Mouse (Mus musculus): ENCODE results near the gene Abcb5. TPM values are rescaled to one million over a fixed set of nuclear protein-coding genes. Genes with fewer than 3 reads are reported as not detected.

The Abcb5 gene
- polyA plus RNA-seq, 1 experiment from 2014 or later, result not detected

DNA sequence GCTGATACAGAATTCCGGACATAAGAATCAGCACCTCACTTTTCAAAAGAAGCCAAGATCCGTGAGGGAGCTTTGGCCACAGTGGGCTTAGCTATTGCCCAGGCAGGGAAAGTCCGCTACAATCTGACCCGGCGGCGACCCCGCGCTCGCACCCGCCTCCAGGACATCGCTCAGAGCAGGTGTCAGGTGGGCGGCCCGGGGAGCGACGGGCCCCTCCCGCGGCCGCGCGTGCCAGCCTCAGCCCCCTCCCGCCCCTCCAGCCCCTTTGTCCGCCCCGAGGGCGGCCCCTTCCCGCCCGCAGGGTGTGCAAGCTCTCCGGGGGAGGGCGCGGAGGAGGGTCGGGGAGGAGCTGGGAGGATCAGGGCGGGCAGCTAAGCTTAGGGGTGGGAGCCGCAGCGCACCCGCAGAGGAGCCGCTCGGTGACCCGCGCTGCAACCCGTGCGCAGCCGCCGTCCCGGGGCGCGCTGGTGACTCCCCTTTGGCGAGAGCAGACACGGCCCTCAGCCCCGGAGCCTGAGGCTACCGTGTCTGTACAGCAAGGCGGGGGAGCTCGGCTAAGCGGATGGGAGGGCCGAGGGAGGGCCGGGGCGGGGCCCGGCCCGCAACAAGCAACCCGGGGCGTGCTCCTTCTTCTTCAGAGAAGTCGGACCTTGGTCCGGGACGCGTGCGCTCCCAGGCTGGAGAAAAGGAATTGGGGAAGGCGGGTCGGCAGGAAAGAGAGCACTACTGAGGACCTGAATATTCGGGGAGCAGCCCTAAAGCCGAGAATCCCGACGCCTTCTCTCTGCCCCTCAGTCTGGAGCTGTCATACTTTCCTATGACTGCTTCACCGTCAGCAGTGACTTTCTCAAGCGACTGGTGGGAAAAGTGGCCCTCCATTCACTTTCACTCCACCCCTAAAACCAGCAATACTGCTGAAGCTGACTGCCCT is 129.5 kb downstream of the Abcb5 start:
- Histone ChIP-seq H3K36me3 (no peaks in the 10 kb centered on the region), H3K4me1 (peaks cover 25% of the 10 kb centered on the region), H3K4me3 (peak overlapping the region; percentile 72), H3K9me3 (replicated peaks) (no peaks in the 10 kb centered on the region), H3K27ac (peak overlapping the region; percentile 74), H3K27me3 (ENCODE audit: low read depth, poor library complexity, severe bottlenecking) (peaks cover 69% of the 10 kb centered on the region)
- WGBS, result under 1% methylated on average over 62 of the region's 72 CpGs
- peak; percentile 75 for DNase-seq (ENCODE audit: low spot score)

DNA sequence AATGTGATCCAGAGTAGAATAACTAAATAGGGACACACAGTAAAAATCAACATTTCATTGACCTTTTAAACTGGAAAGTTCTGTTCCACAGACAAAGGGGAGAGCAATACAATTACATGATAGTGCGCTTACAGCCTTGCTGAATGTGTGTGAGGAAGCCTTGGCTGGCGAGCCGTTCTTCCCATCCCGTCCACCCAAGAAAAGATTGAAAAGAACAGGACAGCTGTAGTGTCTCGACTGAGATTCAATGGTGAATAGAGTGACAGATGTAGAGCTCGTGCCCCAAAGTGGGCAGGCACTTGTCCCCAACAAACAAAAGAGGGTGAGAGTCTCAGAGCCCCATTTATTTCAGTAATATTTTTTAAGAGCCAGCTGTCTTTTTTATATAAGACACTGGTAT is 136.3 kb downstream of the Abcb5 start:
- Histone ChIP-seq H3K4me3 (no peak overlapping the region), H3K27me3 (ENCODE audit: low read depth, poor library complexity, severe bottlenecking) (peaks cover 3% of the 10 kb centered on the region; the same call in 1 of the 2 replicates), H3K27ac (no peak overlapping the region), H3K9me3 (replicated peaks) (no peaks in the 10 kb centered on the region), H3K4me1 (no peaks in the 10 kb centered on the region), H3K36me3 (no peaks in the 10 kb centered on the region)
- 88% methylated on average over 6 of the region's 6 CpGs for WGBS
- DNase-seq (ENCODE audit: low spot score), result no peak

Other genes with a start within 250 kb of the Abcb5 start
- gene Sp8, start 120.1 kb downstream of the Abcb5 start, polyA plus RNA-seq (2016; fragmentation: Nextera tagmentation; extraction: Ambion mirVana), result 5.3 and 5.8 TPM in 2 replicates

Measured in limb, embryonic 10.5 days (tissue).